Mouse (Mus musculus) CH12.LX (cell line): Measurements from ENCODE around the gene Mfsd4b1. TPM values are rescaled to one million over a fixed set of nuclear protein-coding genes. Genes with fewer than 3 reads are reported as not detected.

Experiments used
- DNase-seq: peaks from one replicate; pipeline ENCODE4 v3.0.0-alpha.2; 2013; ENCODE audit errors: extremely low read depth
- H3K27ac ChIP-seq: 2 replicates; pipeline ENCODE4 v1.5.1; 2012; ENCODE audit warnings: low read depth, mild to moderate bottlenecking, control low read depth, moderate library complexity; ENCODE audit not compliant: insufficient read depth
- H3K27me3 ChIP-seq: replicated peaks from 2 replicates; pipeline ENCODE3; 2012; ENCODE audit warnings: inconsistent platforms
- H3K36me3 ChIP-seq, 2 experiments: replicated peaks in 1 of 2; 2 replicates each; pipeline versions ENCODE3 to v1.6.1; 2012; ENCODE audit warnings: inconsistent platforms in 1 of 2, low read length in 1 of 2, mild to moderate bottlenecking in 1 of 2, mixed read lengths in 1 of 2, moderate library complexity in 1 of 2; ENCODE audit not compliant: control insufficient read depth in 1 of 2, insufficient read depth in 1 of 2
- H3K4me1 ChIP-seq, 2 experiments: 2 replicates each; pipeline ENCODE4 v1.6.1; 2012; ENCODE audit warnings: inconsistent platforms in 1 of 2, moderate library complexity in 1 of 2; ENCODE audit not compliant: insufficient read depth in 2 of 2, control insufficient read depth in 1 of 2
- H3K4me2 ChIP-seq: 2 replicates; pipeline ENCODE4 v1.6.1; 2012; ENCODE audit warnings: low read depth, mild to moderate bottlenecking, control low read depth; ENCODE audit not compliant: poor library complexity, insufficient read depth, severe bottlenecking
- H3K4me3 ChIP-seq, 3 experiments: fragments of 150-350 bp in 1 of 3; sonication (generic) in 1 of 3; replicated peaks in 1 of 3; 2 replicates each; pipeline versions ENCODE3 to v1.5.1; 2011 to 2012; ENCODE audit warnings: low read depth in 2 of 3, low read length in 2 of 3, mild to moderate bottlenecking in 2 of 3, moderate library complexity in 2 of 3, control low read depth in 1 of 3, improper control_type of control experiment in 1 of 3, inconsistent platforms in 1 of 3, mixed read lengths in 1 of 3; ENCODE audit not compliant: poor library complexity in 1 of 3
- H3K79me2 ChIP-seq: replicated peaks from 2 replicates; pipeline ENCODE4 v1.6.1; 2012; ENCODE audit warnings: mild to moderate bottlenecking, moderate library complexity; ENCODE audit not compliant: control insufficient read depth, poor library complexity, insufficient read depth, severe bottlenecking; ENCODE audit errors: extremely low read depth
- H3K9ac ChIP-seq: 2 replicates; pipeline ENCODE4 v1.6.1; 2012; ENCODE audit warnings: low read depth, mild to moderate bottlenecking, control low read depth, moderate library complexity; ENCODE audit not compliant: insufficient read depth
- H3K9me3 ChIP-seq: replicated peaks from 2 replicates; pipeline ENCODE3; 2012; ENCODE audit warnings: low read length, inconsistent platforms, mixed read lengths
- BHLHE40 ChIP-seq: IDR thresholded peaks from 2 replicates; pipeline ENCODE4 v1.6.1; 2011; ENCODE audit warnings: mild to moderate bottlenecking, low read depth, low read length, improper control_type of control experiment
- CHD2 ChIP-seq: IDR thresholded peaks from 2 replicates; pipeline ENCODE4 v1.6.1; 2011; ENCODE audit warnings: low read length, improper control_type of control experiment
- CTCF ChIP-seq, 2 experiments: IDR thresholded peaks in 1 of 2; conservative IDR thresholded peaks in 1 of 2; 2 replicates each; pipeline ENCODE4 v1.5.1; 2011 to 2012; ENCODE audit warnings: low read depth in 2 of 2, low read length in 2 of 2, improper control_type of control experiment in 1 of 2, inconsistent platforms in 1 of 2, mild to moderate bottlenecking in 1 of 2, moderate library complexity in 1 of 2
- E2F4 ChIP-seq: IDR thresholded peaks from 2 replicates; pipeline ENCODE4 v1.6.1; 2011; ENCODE audit warnings: low read depth, low read length, improper control_type of control experiment; ENCODE audit not compliant: insufficient replicate concordance
- ELF1 ChIP-seq: IDR thresholded peaks from 2 replicates; pipeline ENCODE4 v1.6.1; 2014; ENCODE audit warnings: low read depth, mild to moderate bottlenecking, inconsistent platforms, low read length, improper control_type of control experiment
- ETS1 ChIP-seq: conservative IDR thresholded peaks from 2 replicates; pipeline ENCODE4 v1.6.1; 2012; ENCODE audit warnings: low read depth, mild to moderate bottlenecking, inconsistent platforms, low read length, improper control_type of control experiment, moderate library complexity
- GABPA ChIP-seq: IDR thresholded peaks from 2 replicates; pipeline ENCODE4 v1.6.1; 2012; ENCODE audit warnings: low read depth, low read length, improper control_type of control experiment, inconsistent platforms; ENCODE audit not compliant: insufficient replicate concordance
- HCFC1 ChIP-seq: IDR thresholded peaks from 2 replicates; pipeline ENCODE4 v1.6.1; 2012; ENCODE audit warnings: low read depth, mild to moderate bottlenecking, inconsistent platforms, low read length, improper control_type of control experiment
- IRF4 ChIP-seq: IDR thresholded peaks from 2 replicates; pipeline ENCODE4 v1.6.1; 2014; ENCODE audit warnings: low read depth, mild to moderate bottlenecking, inconsistent platforms, low read length, improper control_type of control experiment
- JUND ChIP-seq: conservative IDR thresholded peaks from 2 replicates; pipeline ENCODE4 v1.6.1; 2011; ENCODE audit warnings: low read depth, low read length, improper control_type of control experiment
- MEF2A ChIP-seq: IDR thresholded peaks from 2 replicates; pipeline ENCODE4 v1.6.1; 2014; ENCODE audit warnings: low read depth, mild to moderate bottlenecking, inconsistent platforms, low read length, improper control_type of control experiment, borderline replicate concordance
- MXI1 ChIP-seq: IDR thresholded peaks from 2 replicates; pipeline ENCODE4 v1.6.1; 2011; ENCODE audit warnings: mild to moderate bottlenecking, low read depth, low read length, improper control_type of control experiment
- NELFE ChIP-seq: IDR thresholded peaks from 2 replicates; pipeline ENCODE4 v1.6.1; 2011; ENCODE audit warnings: low read depth, low read length, improper control_type of control experiment
- PAX5 ChIP-seq: IDR thresholded peaks from 2 replicates; pipeline ENCODE4 v1.6.1; 2012; ENCODE audit warnings: low read length, inconsistent platforms, mixed read lengths
- POLR2A ChIP-seq: IDR thresholded peaks from 2 replicates; pipeline ENCODE4 v1.6.1; 2011; ENCODE audit warnings: low read depth, mild to moderate bottlenecking, improper control_type of control experiment, low read length
- POLR2AphosphoS2 ChIP-seq: IDR thresholded peaks from 2 replicates; pipeline ENCODE4 v1.6.1; 2011; ENCODE audit warnings: low read depth, low read length, improper control_type of control experiment
- RAD21 ChIP-seq: IDR thresholded peaks from 2 replicates; pipeline ENCODE4 v1.6.1; 2011; ENCODE audit warnings: low read depth, mild to moderate bottlenecking, low read length, improper control_type of control experiment, moderate library complexity
- SIN3A ChIP-seq: IDR thresholded peaks from 2 replicates; pipeline ENCODE4 v1.6.1; 2012; ENCODE audit warnings: low read length, improper control_type of control experiment, inconsistent platforms
- TBP ChIP-seq: conservative IDR thresholded peaks from 2 replicates; pipeline ENCODE4 v1.6.1; 2011; ENCODE audit warnings: low read depth, low read length, improper control_type of control experiment
- UBTF ChIP-seq: IDR thresholded peaks from 2 replicates; pipeline ENCODE4 v1.6.1; 2012; ENCODE audit warnings: low read depth, mild to moderate bottlenecking, inconsistent platforms, low read length, improper control_type of control experiment, moderate library complexity
- ZNF384 ChIP-seq: IDR thresholded peaks from 2 replicates; pipeline ENCODE4 v1.6.1; 2012; ENCODE audit warnings: low read depth, low read length, improper control_type of control experiment, inconsistent platforms
- dilution Hi-C: fragments of 300-500 bp; cut with MboI; formaldehyde crosslinking; loops from 2 replicates; pipeline ENCODE4 v1.14.3; 2020; ENCODE audit warnings: low sequenced_read_pairs; ENCODE audit not compliant: extremely low pct_unique_long_range_greater_than_20kb, extremely low pct_ligation_motif_present
- in situ Hi-C: fragments of 300-500 bp; cut with MboI; formaldehyde crosslinking; loops from 3 replicates; pipeline ENCODE4 v1.14.3; 2019; ENCODE audit warnings: low sequenced_read_pairs, low pct_ligation_motif_present, low pct_unique_long_range_greater_than_20kb, mixed read lengths
- polyA plus RNA-seq: library from polyadenylated mRNA; unstranded; fragments of >175 nt; gene quantifications from 2 replicates; pipeline ENCODE4 v1.2.1, GENCODE M21; 2012; ENCODE audit warnings: low read depth; ENCODE audit not compliant: insufficient read length
- total RNA-seq, 2 experiments: library from RNA; depleted of rRNA; stranded (reverse); fragments of 300-350 nt in 1 of 2; fragments of >200 nt in 1 of 2; gene quantifications; 2 replicates each; pipeline ENCODE4 v1.2.3; 2012 to 2014

Mfsd4b1 gene
- total and polyA plus RNA-seq, 3 experiments = not detected

DNA sequence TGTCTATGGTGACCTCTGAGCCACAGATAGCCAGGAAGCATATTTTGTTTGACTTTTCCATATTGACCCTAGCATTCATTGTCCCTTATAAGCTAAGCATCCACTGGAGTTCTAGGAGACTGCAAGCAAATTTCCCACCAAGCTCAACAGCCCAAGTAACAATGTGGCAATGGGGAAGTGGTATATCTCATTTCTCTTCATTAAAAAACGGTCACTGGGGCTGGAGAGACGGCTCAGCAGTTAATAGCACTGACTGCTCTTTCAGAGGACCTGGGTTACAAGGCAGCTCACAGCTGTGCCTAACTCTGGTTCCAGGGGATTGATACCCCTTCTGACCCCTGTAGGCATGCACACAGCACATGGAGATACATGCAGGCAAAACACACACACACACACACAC lies 32.5 kb upstream of the Mfsd4b1 start:
- H3K27ac ChIP-seq = no peak overlapping the region
- H3K36me3 ChIP-seq = no peaks in the 10 kb centered on the region
- no peak for TF ChIP-seq POLR2A
- no peak for TF ChIP-seq POLR2AphosphoS2
- no peak for TF ChIP-seq ZNF384
- no peak for TF ChIP-seq HCFC1
- TF ChIP-seq NELFE = no peak
- TF ChIP-seq RAD21 = no peak
- no peak for TF ChIP-seq CHD2
- TF ChIP-seq ELF1 = no peak
- TF ChIP-seq UBTF = no peak
- no peak for TF ChIP-seq E2F4
- no peak for TF ChIP-seq IRF4
- no peak for TF ChIP-seq ETS1
- no peak for TF ChIP-seq CTCF (conservative IDR thresholded peaks at IDR 0.05 in 1 of 2, IDR thresholded peaks at IDR 0.05 in 1 of 2; ENCODE audit: low read depth in 2 of 2, low read length in 2 of 2)
- no peak for TF ChIP-seq BHLHE40
- no peaks in the 10 kb centered on the region for H3K27me3 ChIP-seq
- no peak overlapping the region for H3K4me2 ChIP-seq
- dilution Hi-C loops (no loop called here), in situ Hi-C loops (loop anchor here (10.0 kb wide), 3 partner anchors 127 to 467 kb away; no protein-coding TSS in a partner anchor)
- H3K9me3 ChIP-seq = no peaks in the 10 kb centered on the region
- H3K79me2 ChIP-seq = no peaks in the 10 kb centered on the region
- H3K9ac ChIP-seq = no peak overlapping the region
- no peak for DNase-seq
- no peak overlapping the region for H3K4me3 ChIP-seq
- H3K4me1 ChIP-seq = no peaks in the 10 kb centered on the region

DNA sequence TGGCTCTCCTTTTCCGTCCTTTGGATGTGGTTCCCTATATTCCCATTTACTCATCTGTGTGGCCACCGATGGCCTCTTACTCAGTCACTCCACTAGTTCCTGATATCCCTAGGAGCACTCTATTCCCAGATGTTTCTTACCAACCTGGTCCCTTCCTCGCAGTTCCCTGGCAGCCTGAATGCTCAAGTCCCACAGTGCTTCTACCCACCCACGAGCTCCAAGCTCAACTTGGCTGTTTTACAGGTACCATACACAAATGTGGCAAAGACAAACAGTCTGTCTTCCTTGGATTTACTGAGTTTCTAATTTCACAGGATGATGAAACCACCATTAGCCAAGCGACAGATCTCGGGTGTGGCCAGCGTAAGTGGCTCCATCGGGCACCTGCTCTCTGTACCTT lies 29.4 kb upstream of the Mfsd4b1 start:
- Histone ChIP-seq H3K9ac (no peak overlapping the region), H3K4me1 (no peaks in the 10 kb centered on the region), H3K9me3 (no peaks in the 10 kb centered on the region), H3K27me3 (no peaks in the 10 kb centered on the region), H3K36me3 (peaks cover 0 to 2% of the 10 kb centered on the region in 2 experiments)
- no peak for TF ChIP-seq CTCF (conservative IDR thresholded peaks at IDR 0.05 in 1 of 2, IDR thresholded peaks at IDR 0.05 in 1 of 2; ENCODE audit: low read depth in 2 of 2, low read length in 2 of 2)
- no peak for TF ChIP-seq TBP
- TF ChIP-seq ETS1 = no peak
- TF ChIP-seq HCFC1 = no peak
- no peak for TF ChIP-seq POLR2A
- TF ChIP-seq SIN3A = no peak
- TF ChIP-seq GABPA = no peak
- no peak for TF ChIP-seq MEF2A
- no peak for TF ChIP-seq MXI1
- no peak for TF ChIP-seq ELF1
- no peak for TF ChIP-seq PAX5
- no peak for TF ChIP-seq NELFE
- no peak for TF ChIP-seq POLR2AphosphoS2
- TF ChIP-seq JUND = no peak
- TF ChIP-seq, all 38 proteins: peak for 0
- no peak overlapping the region for H3K4me2 ChIP-seq
- in situ Hi-C loops (loop anchor here (10.0 kb wide), 3 partner anchors 130 to 470 kb away; no protein-coding TSS in a partner anchor), dilution Hi-C loops (no loop called here)
- no peaks in the 10 kb centered on the region for H3K79me2 ChIP-seq
- no peak overlapping the region for H3K4me3 ChIP-seq
- no peak overlapping the region for H3K27ac ChIP-seq
- no peak for DNase-seq
